Mouse (Mus musculus): Measurements from ENCODE around the gene Fam57b.

The Fam57b gene

GRCm38 (mm10) chr7:126870520-126870891 is 73.0 kb downstream of the Fam57b start:
- no peak for DNase-seq (ENCODE audit: low spot score)

GRCm38 (mm10) chr7:126877239-126877638 is 79.8 kb downstream of the Fam57b start:
- DNase-seq (ENCODE audit: low spot score), result no peak
